Mouse (Mus musculus): ENCODE results near the gene Vps45. TPM values are rescaled to one million over a fixed set of nuclear protein-coding genes. Genes with fewer than 3 reads are reported as not detected.
"Not testable (repeated sequence)": the region's sequence is repeated elsewhere in the genome, so short reads cannot be mapped to it uniquely, and the experiment has no call there.

The Vps45 gene
- total and polyA plus RNA-seq, 3 experiments: 20.6 to 92.0 (median 28.9) TPM

DNA sequence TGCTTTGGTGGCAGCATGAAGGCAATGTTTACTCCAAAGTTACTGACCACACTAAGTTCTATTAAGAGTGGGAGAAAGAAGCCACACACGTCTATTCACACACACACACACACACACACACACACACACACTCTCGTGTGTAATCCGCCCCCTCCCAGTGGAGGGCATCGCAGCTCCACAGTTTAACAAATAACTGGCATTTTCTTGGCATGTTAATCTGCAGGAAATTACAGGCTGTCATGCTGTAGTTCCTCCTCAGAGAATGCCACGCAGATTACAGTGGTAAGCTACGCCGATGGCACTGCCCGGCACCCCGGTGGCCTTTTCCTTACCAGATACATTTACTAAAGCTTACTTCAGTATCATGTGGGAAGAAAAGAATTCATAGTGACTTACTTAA lies 80.0 kb downstream of the Vps45 start:
- DNase-seq (ENCODE audit: low read depth, low spot score): no peak
- no peak overlapping the region for H3K9ac ChIP-seq (ENCODE audit: control insufficient read depth, low read depth, low read length, poor library complexity, severe bottlenecking)
- no peaks in the 10 kb centered on the region for H3K79me2 ChIP-seq (ENCODE audit: control insufficient read depth, insufficient read depth, low read length, poor library complexity)
- no peak overlapping the region for H3K4me3 ChIP-seq (ENCODE audit: control insufficient read depth in 1 of 2, insufficient read depth in 1 of 2, low read depth in 2 of 2, low read length in 2 of 2)
- H3K27ac ChIP-seq (ENCODE audit: control insufficient read depth, low read depth, low read length): no peak overlapping the region
- peaks cover 0 to 6% of the 10 kb centered on the region in 2 experiments; a peak in 3 of 4 replicates for H3K4me1 ChIP-seq (ENCODE audit: control insufficient read depth in 1 of 2, insufficient read depth in 2 of 2, low read length in 2 of 2)
- peaks cover 0 to 3% of the 10 kb centered on the region in 2 experiments; a peak in 3 of 4 replicates for H3K27me3 ChIP-seq (ENCODE audit: control insufficient read depth in 1 of 2, insufficient read depth in 2 of 2, low read length in 2 of 2)
- no peaks in the 10 kb centered on the region for H3K9me3 ChIP-seq (replicated peaks; ENCODE audit: insufficient read depth, low read length)
- TF ChIP-seq RAD21 (IDR thresholded peaks at IDR 0.05; ENCODE audit: low read depth, low read length): peak; percentile 13
- TF ChIP-seq CTCF (IDR thresholded peaks at IDR 0.05 in 2 of 3, conservative IDR thresholded peaks at IDR 0.05 in 1 of 3; ENCODE audit: control insufficient read depth in 1 of 3, insufficient read depth in 1 of 3, low read depth in 2 of 3, low read length in 3 of 3, poor library complexity in 1 of 3, severe bottlenecking in 1 of 3): peak in 1 of 3 experiments; percentile 24; a peak in 3 of 6 replicates
- TF ChIP-seq SMC3 (IDR thresholded peaks at IDR 0.05; ENCODE audit: low read depth, low read length): peak; percentile 20; the same call in 1 of the 2 replicates
- TF ChIP-seq USF2 (IDR thresholded peaks at IDR 0.05; ENCODE audit: borderline replicate concordance in 1 of 2, insufficient read depth in 1 of 2, low read depth in 1 of 2, low read length in 2 of 2): no peak
- H3K36me3 ChIP-seq (ENCODE audit: control insufficient read depth in 1 of 2, insufficient read depth in 2 of 2, low read length in 2 of 2): no peaks in the 10 kb centered on the region

GRCm38 (mm10) chr3:95977587-95977986 lies 80.7 kb downstream of the Vps45 start:
- not testable (repeated sequence) for H3K27me3 ChIP-seq (ENCODE audit: control insufficient read depth in 1 of 2, insufficient read depth in 2 of 2, low read length in 2 of 2); H3K9me3 ChIP-seq (replicated peaks; ENCODE audit: insufficient read depth, low read length); H3K27ac ChIP-seq (ENCODE audit: control insufficient read depth, low read depth, low read length); H3K4me1 ChIP-seq (ENCODE audit: control insufficient read depth in 1 of 2, insufficient read depth in 2 of 2, low read length in 2 of 2); H3K4me3 ChIP-seq (ENCODE audit: control insufficient read depth in 1 of 2, insufficient read depth in 1 of 2, low read depth in 2 of 2, low read length in 2 of 2); H3K9ac ChIP-seq (ENCODE audit: control insufficient read depth, low read depth, low read length, poor library complexity, severe bottlenecking); H3K36me3 ChIP-seq (ENCODE audit: control insufficient read depth in 1 of 2, insufficient read depth in 2 of 2, low read length in 2 of 2); H3K79me2 ChIP-seq (ENCODE audit: control insufficient read depth, insufficient read depth, low read length, poor library complexity); DNase-seq (ENCODE audit: low read depth, low spot score)
- TF ChIP-seq ZNF384 (IDR thresholded peaks at IDR 0.05; ENCODE audit: low read depth, low read length): peak; percentile 58

GRCm38 (mm10) chr3:95977079-95977478 lies 81.2 kb downstream of the Vps45 start:
- peak; percentile 68 for DNase-seq (ENCODE audit: low read depth, low spot score)
- H3K4me1 ChIP-seq (ENCODE audit: control insufficient read depth in 1 of 2, insufficient read depth in 2 of 2, low read length in 2 of 2): peaks cover 0 to 6% of the 10 kb centered on the region in 2 experiments; a peak in 3 of 4 replicates
- H3K27ac ChIP-seq (ENCODE audit: control insufficient read depth, low read depth, low read length): no peak overlapping the region
- no peak overlapping the region for H3K9ac ChIP-seq (ENCODE audit: control insufficient read depth, low read depth, low read length, poor library complexity, severe bottlenecking)
- H3K4me3 ChIP-seq (ENCODE audit: control insufficient read depth in 1 of 2, insufficient read depth in 1 of 2, low read depth in 2 of 2, low read length in 2 of 2): no peak overlapping the region
- no peaks in the 10 kb centered on the region for H3K36me3 ChIP-seq (ENCODE audit: control insufficient read depth in 1 of 2, insufficient read depth in 2 of 2, low read length in 2 of 2)
- no peaks in the 10 kb centered on the region for H3K9me3 ChIP-seq (replicated peaks; ENCODE audit: insufficient read depth, low read length)
- TF ChIP-seq POLR2A (IDR thresholded peaks at IDR 0.05; ENCODE audit: control insufficient read depth in 1 of 2, insufficient read depth in 1 of 2, low read depth in 1 of 2, low read length in 2 of 2, poor library complexity in 1 of 2) (no peak), ZNF384 (IDR thresholded peaks at IDR 0.05; ENCODE audit: low read depth, low read length) (peak; percentile 92), TBP (IDR thresholded peaks at IDR 0.05; ENCODE audit: low read depth, low read length) (no peak)
- H3K79me2 ChIP-seq (ENCODE audit: control insufficient read depth, insufficient read depth, low read length, poor library complexity): no peaks in the 10 kb centered on the region
- H3K27me3 ChIP-seq (ENCODE audit: control insufficient read depth in 1 of 2, insufficient read depth in 2 of 2, low read length in 2 of 2): peaks cover 2 to 3% of the 10 kb centered on the region in 2 experiments; a peak in 3 of 4 replicates
